Mouse (Mus musculus) heart, postnatal 0 days (tissue): Measurements from ENCODE around the gene Apoa5. TPM values are rescaled to one million over a fixed set of nuclear protein-coding genes. Genes with fewer than 3 reads are reported as not detected.
A peak's percentile ranks its signal among the peaks of the same experiment; 100 is the strongest.

Source experiments
- ATAC-seq: fragments of 200-750 bp; cut with Nextera tagmentation; 2 replicates; pipeline ENCODE4 v1.8.0; 2017; ENCODE audit warnings: low read depth, moderate number of reproducible peaks, moderate library complexity; ENCODE audit not compliant: insufficient read depth
- DNase-seq: peaks from one replicate; pipeline ENCODE4 v3.0.0-alpha.2; 2016; ENCODE audit warnings: low spot score
- H3K27ac ChIP-seq: fragments of 300-500 bp; sonication (generic); 2 replicates; pipeline ENCODE4 v1.5.1; 2014; ENCODE audit warnings: low read depth, mild to moderate bottlenecking
- H3K27me3 ChIP-seq: fragments of 300-500 bp; sonication (generic); 2 replicates; pipeline ENCODE4 v1.6.1; 2014; ENCODE audit warnings: low read length, mixed read lengths; ENCODE audit not compliant: control insufficient read depth, insufficient read depth
- H3K36me3 ChIP-seq: fragments of 300-500 bp; sonication (generic); replicated peaks from 2 replicates; pipeline ENCODE4 v1.6.1; 2014; ENCODE audit warnings: low read length, mixed read lengths; ENCODE audit not compliant: control insufficient read depth, insufficient read depth
- H3K4me1 ChIP-seq: fragments of 300-500 bp; sonication (generic); 2 replicates; pipeline ENCODE4 v1.6.1; 2014; ENCODE audit warnings: antibody characterized with exemption; ENCODE audit not compliant: control insufficient read depth, insufficient read depth
- H3K4me2 ChIP-seq: fragments of 300-500 bp; sonication (generic); 2 replicates; pipeline ENCODE4 v1.6.1; 2014; ENCODE audit warnings: low read depth, mild to moderate bottlenecking, low read length, moderate library complexity
- H3K4me3 ChIP-seq: fragments of 300-500 bp; sonication (generic); 2 replicates; pipeline ENCODE4 v1.5.1; 2014; ENCODE audit warnings: low read depth, low read length
- H3K9ac ChIP-seq: fragments of 300-500 bp; sonication (generic); replicated peaks from 2 replicates; pipeline ENCODE4 v1.6.1; 2014; ENCODE audit warnings: low read depth, low read length, mixed read lengths
- H3K9me3 ChIP-seq: fragments of 300-500 bp; sonication (generic); replicated peaks from 2 replicates; pipeline ENCODE4 v1.6.1; 2016; ENCODE audit warnings: low read length; ENCODE audit not compliant: control insufficient read depth
- CTCF ChIP-seq: IDR thresholded peaks from 2 replicates; pipeline ENCODE4 v1.5.1; 2016; ENCODE audit warnings: antibody characterized with exemption, control low read depth, low read depth
- EP300 ChIP-seq: IDR thresholded peaks from 2 replicates; pipeline ENCODE4 v1.6.1; 2016; ENCODE audit warnings: antibody characterized with exemption, low read depth
- WGBS: fragments of 180-500 bp; shearing (Covaris S2); extraction: QIAGEN DNeasy Blood & Tissue Kit; methylation state at CpG from one replicate; pipeline ENCODE4 v1.1.7; 2014; 5-methylcytosine and 5-hydroxymethylcytosine counted together
- polyA plus RNA-seq: library from polyadenylated mRNA; unstranded; fragments of >200 nt; fragmentation: Nextera tagmentation; extraction: Ambion mirVana; gene quantifications from 2 replicates; pipeline ENCODE4 v1.2.1, GENCODE M21; 2015
- total RNA-seq: library from RNA; depleted of rRNA; stranded (reverse); fragments of >200 nt; gene quantifications from 2 replicates; pipeline ENCODE4 v1.2.3, GENCODE M21; 2014; ENCODE audit warnings: low replicate concordance

The Apoa5 gene
- total and polyA plus RNA-seq, 2 experiments from 2014 or later, result 0.80 TPM; not detected in 1

- Histone ChIP-seq H3K27me3 (no peaks in the 10 kb centered on the region), H3K36me3 (no peaks in the 10 kb centered on the region), H3K4me1 (no peaks in the 10 kb centered on the region), H3K9me3 (no peaks in the 10 kb centered on the region), H3K4me2 (no peak overlapping the region), H3K9ac (no peak overlapping the region), H3K27ac (no peak overlapping the region), H3K4me3 (no peak overlapping the region)
- no peak for TF ChIP-seq CTCF
- no peak for TF ChIP-seq EP300
- ATAC-seq (no peak), DNase-seq (no peak)
- WGBS, result 73% methylated on average over 6 of the region's 6 CpGs
Measured at GRCm38 (mm10) chr9:46259111-46259510, 9.3 kb upstream of the Apoa5 start.

- Histone ChIP-seq H3K4me2 (no peak overlapping the region), H3K9me3 (no peaks in the 10 kb centered on the region), H3K36me3 (no peaks in the 10 kb centered on the region), H3K27me3 (no peaks in the 10 kb centered on the region), H3K9ac (no peak overlapping the region), H3K4me3 (no peak overlapping the region), H3K27ac (no peak overlapping the region), H3K4me1 (no peaks in the 10 kb centered on the region)
- no peak for DNase-seq
- 79% methylated on average over 7 of the region's 7 CpGs for WGBS
- TF ChIP-seq CTCF, result no peak
- no peak for TF ChIP-seq EP300
- ATAC-seq, result no peak
Measured at GRCm38 (mm10) chr9:46261131-46261530, 7.3 kb upstream of the Apoa5 start.

DNA sequence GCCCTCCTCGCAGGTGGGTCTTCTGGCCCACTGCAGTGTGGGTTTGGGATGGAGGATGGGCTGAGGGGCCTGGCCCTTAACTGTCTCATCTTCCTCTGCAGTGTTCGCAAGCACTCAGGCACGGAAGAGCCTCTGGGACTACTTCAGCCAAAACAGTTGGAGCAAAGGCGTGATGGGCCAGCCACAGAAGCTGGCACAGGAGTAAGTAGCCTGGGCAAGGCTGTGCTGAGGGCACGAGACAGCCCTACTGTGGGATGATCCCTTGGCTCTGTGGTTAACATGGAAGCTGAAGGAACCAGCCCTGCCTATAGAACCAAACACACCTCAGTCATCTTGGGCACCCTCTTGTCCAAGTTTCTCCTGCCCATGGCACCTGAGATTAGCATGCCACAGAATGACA is 692 bp downstream of the Apoa5 start:
- no peak for TF ChIP-seq EP300
- no peak for TF ChIP-seq CTCF
- no peak for DNase-seq
- Histone ChIP-seq H3K27ac (no peak overlapping the region), H3K9me3 (no peaks in the 10 kb centered on the region), H3K4me3 (no peak overlapping the region), H3K9ac (no peak overlapping the region), H3K27me3 (peaks cover 7% of the 10 kb centered on the region), H3K4me2 (no peak overlapping the region), H3K4me1 (peaks cover 7% of the 10 kb centered on the region; the same call in 1 of the 2 replicates), H3K36me3 (no peaks in the 10 kb centered on the region)
- 69% methylated on average over 5 of the region's 5 CpGs for WGBS
- ATAC-seq, result no peak

- TF ChIP-seq CTCF, result no peak
- no peak for TF ChIP-seq EP300
- no peak for DNase-seq
- 85% methylated on average over 4 of the region's 4 CpGs for WGBS
- Histone ChIP-seq H3K27ac (no peak overlapping the region), H3K36me3 (peaks cover 16% of the 10 kb centered on the region), H3K4me3 (no peak overlapping the region), H3K27me3 (peaks cover 7% of the 10 kb centered on the region), H3K9ac (no peak overlapping the region), H3K4me2 (no peak overlapping the region), H3K9me3 (no peaks in the 10 kb centered on the region), H3K4me1 (peaks cover 7% of the 10 kb centered on the region; the same call in 1 of the 2 replicates)
- no peak for ATAC-seq
Measured at GRCm38 (mm10) chr9:46270782-46271181, 2.3 kb downstream of the Apoa5 start.

DNA sequence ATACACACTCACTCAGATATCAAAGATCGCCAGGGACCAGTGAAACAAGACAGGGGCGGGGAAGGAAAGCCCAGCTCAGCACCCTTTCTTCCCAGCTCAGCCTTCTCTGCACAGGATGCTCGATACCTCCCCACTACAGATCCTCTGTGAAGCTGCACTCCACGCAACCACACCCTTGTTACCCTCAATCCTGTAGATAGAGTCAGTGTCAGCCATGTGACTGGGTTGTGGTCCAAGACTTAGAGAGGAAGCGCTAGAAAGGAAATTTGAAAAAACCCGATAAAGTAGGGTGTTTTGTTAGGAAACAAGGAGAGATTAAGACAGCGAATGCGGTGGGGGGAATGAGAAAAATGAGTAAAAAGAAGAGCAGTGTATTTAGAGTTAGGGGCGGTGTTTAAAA is 3.6 kb downstream of the Apoa5 start:
- Histone ChIP-seq H3K4me3 (no peak overlapping the region), H3K27ac (no peak overlapping the region), H3K9ac (no peak overlapping the region), H3K4me2 (no peak overlapping the region), H3K27me3 (peaks cover 7% of the 10 kb centered on the region), H3K9me3 (no peaks in the 10 kb centered on the region), H3K4me1 (peaks cover 7% of the 10 kb centered on the region; the same call in 1 of the 2 replicates), H3K36me3 (peaks cover 29% of the 10 kb centered on the region)
- 64% methylated on average over 9 of the region's 9 CpGs for WGBS
- TF ChIP-seq CTCF, result no peak
- TF ChIP-seq EP300, result no peak
- ATAC-seq (no peak), DNase-seq (peak; percentile 40)

- H3K27me3 ChIP-seq, result peaks cover 7% of the 10 kb centered on the region
- peaks cover 37% of the 10 kb centered on the region for H3K36me3 ChIP-seq
- TF ChIP-seq CTCF, result peak; percentile 20; the same call in 1 of the 2 replicates
- TF ChIP-seq EP300, result no peak; the same call in 1 of the 2 replicates
- H3K4me1 ChIP-seq, result peaks cover 7% of the 10 kb centered on the region; the same call in 1 of the 2 replicates
- ATAC-seq (peak; percentile 97), DNase-seq (peak; percentile 94)
- peak within 1 kb of the TSS; percentile 95 for H3K4me2 ChIP-seq
- peak within 1 kb of the TSS; percentile 87 for H3K4me3 ChIP-seq
- peak within 1 kb of the TSS; percentile 60 for H3K9ac ChIP-seq
- WGBS, result 6% methylated on average over 45 of the region's 45 CpGs
- peak within 1 kb of the TSS; percentile 78 for H3K27ac ChIP-seq
- H3K9me3 ChIP-seq, result no peaks in the 10 kb centered on the region
Measured at GRCm38 (mm10) chr9:46272677-46273454, 4.4 kb downstream of the Apoa5 start, which contains the start of gene Zpr1. TSS of gene Zpr1 (plus strand) at chr9:46273064.
